Mouse (Mus musculus) adrenal gland, adult (tissue): ENCODE measurements at regions not wholly inside any gene's neighbourhood (a gene's known extent, or its start where the extent isn't known, plus 50 kb on each side); places are given as distances from the start of the nearest gene placed in this dataset.

ENCODE experiments used
- DNase-seq, 2 experiments: peaks; one replicate each; pipeline ENCODE4 v3.0.0; 2022 to 2023; ENCODE audit warnings: low spot score in 1 of 2; ENCODE audit not compliant: inconsistent age in 2 of 2

DNA sequence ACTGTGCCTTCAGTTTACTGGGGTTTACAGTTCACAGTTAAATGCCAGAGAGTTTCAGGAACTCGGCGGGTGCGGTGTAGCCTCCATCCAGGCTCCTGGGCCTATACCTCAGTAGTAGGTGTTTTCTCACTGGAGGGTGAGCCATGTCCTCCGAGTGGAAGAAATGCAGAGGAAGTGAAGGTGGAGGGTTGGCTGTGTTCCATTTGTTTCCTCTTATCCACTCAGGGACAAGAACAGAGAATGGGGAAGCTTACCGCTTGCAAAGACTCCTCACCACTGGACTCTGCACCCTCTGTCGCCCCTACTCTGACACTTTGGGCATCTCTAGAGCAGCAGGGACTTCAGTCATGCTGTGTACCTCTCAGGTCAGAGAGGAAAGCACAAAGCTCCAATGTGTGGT is 238.1 kb upstream of the Ccdc122 start:
- no peak for DNase-seq

DNA sequence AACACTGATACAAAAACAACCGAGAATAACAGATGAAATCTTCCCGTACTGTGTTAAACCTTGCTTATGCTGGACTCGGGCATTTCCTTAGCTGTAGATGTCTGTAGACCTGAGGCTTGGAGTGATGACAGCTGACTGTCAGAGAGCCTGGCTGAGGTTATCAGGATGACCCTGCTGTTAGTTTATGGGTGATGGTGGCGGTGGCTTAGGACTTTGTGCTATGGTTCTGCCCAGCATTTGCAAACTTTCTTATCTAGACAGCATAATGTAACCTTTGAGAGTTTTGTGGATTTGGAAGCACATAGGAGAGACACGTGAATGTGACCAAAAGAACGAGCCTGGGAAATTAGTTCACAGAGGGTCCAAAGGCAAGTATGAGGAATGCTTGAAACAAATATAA is 239.1 kb upstream of the Ccdc122 start:
- DNase-seq: no peak

DNA sequence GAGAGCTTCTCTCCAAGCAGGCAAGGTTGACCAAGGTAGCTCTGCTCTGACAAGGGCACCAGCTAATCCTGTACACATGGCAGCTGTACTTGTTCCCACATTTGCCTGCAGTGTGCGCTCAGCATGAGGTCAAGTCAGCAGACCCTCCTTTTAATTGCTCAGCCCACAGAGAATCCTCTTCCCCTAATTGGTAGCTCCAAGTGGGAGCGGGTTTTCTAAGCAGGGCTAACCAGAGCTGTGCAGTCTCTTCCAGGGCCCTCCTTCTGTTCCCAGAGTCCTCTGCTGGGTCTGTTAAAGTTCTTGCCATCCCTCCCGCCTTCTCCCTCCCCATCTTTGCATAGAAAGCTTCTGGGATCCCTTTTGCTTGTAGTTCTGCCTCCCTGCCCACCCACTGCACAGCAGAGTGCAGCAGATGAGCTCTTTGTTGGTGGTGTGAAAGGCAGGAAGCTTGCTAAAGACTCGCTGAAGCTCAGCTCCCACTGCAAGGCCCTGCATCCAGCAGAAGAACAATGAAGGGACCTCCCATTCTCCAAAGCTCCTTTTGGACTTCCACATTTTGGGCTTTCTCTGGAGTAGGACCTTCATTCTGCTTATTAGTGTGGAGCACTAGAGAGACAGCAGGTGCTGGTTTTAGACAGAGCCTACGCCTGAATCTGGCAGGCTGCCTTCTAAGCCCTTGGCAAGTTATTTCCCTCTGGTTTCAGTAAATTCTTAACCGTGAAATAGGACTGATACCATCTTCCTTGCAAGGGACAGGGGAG is 235.3 kb upstream of the Serp2 start:
- DNase-seq: no peak

DNA sequence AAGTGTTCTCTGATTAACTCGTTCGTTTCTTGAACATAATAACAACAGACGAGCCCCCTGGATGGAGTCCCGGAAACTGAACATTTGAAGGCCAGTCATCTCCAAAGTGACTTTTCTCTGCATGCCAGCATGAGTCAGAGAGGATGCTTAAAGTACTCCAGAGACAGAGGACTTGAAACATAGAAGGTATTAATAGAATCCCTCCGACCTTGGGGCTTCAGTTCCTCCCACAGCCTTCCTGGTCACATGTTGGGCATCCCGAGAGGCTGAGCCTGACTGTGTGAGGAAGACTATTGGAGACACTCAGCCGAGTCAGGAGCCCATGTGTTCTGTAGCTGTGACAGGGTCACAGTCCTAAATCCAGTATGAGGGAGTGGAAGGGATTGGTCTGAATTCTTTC is 232.7 kb upstream of the Serp2 start:
- DNase-seq: peak; percentile 58 to 74

DNA sequence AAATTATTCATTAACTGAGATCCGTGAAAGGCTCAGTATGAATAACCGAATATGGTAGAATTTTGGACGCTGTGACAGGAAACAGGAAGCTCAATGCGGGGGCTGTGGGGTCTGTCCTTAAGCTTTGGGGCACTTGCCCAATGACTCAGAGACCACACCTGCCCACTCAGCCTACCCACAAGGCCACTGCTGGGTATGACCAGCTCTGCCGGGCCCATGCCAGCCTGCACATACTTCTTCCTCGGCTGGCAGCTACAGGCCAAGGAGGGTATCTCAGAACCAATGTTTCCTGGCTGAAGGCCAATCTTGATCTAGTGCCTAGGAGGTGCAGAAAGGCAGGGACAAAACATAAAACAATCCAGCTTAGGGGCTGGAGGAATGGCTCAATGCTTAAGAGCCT is 230.9 kb upstream of the Serp2 start:
- DNase-seq: peak; percentile 61 to 73

DNA sequence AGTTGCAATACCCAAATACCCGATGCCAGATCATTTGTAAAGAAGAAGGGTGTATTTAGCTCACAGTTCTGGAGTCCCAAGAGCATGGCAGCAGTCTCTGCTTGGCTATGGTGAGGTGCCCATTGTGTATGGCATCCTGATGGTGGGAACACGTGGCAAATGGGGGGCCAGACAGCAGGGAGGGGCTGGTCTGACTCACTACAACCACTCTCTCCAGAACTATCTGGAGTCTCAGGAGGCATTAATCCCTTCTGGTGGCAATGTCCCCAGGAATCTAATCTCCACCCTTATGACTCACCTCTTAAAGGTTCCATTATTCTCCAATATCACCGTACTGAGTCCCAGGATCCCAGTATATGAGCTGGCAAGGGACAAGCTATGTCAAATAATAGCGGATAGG is 229.5 kb upstream of the Serp2 start:
- DNase-seq: no peak

DNA sequence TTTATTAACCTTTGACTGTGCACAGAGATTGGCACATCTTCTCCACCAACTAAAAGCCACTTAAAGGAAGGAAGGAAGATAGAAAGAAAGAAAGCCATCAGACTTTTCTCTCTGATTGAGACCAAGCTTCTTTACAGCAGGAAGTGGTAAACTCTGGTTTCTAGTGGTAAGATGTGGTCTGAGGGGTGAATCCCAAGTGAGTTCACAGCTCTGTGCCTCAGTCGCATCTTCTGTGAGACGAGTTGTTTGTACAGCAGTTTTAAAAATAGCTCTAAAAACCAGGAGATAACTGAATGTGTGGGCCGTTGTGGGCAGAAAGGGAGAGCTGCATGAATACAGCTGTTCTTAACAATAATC is 224.8 kb upstream of the Serp2 start:
- DNase-seq: no peak

DNA sequence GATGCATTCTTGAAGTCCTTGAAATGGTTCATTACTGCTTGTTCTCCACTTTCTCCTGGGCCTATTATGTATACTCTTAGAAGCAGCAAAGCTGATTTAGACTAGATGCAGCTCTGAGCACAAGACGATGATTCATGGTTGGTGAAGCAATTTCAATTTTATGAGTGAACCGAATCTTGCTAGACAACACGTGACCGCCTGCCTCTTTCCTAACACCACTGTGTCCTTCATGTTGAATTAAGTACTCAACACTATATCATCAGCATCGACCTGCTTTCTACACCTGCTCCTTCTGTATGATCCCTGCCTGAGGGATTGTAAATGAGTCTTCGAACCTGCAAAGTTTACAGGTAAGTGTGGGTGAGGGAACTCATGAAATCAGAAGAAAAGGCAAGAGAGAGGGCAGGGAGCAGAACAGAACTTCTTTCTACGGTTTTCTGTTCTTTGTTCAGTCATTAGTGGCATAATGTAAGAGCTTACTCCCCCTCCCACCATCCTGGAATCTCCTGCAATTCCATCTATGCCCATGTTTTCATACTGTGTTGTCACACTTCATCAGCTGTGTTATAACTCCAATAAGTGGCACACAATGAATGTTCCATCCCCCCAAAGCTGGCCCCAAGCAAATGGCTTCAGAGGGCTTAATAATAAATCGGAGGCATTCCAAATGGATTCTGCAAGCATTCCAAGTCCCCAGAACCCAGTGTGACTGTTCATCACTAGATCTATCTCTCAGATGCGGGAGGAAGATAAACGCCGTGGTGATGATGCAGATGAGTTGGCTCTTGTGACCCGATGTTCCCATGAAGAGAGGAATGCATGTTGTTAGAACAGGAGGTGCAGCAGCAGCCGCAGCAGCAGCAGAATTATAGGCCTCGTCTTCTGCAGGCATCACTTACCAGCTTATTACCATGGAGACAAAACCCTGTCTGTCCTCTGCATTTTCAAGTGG is 224.2 kb upstream of the Serp2 start:
- DNase-seq: peak; percentile 67 to 85

DNA sequence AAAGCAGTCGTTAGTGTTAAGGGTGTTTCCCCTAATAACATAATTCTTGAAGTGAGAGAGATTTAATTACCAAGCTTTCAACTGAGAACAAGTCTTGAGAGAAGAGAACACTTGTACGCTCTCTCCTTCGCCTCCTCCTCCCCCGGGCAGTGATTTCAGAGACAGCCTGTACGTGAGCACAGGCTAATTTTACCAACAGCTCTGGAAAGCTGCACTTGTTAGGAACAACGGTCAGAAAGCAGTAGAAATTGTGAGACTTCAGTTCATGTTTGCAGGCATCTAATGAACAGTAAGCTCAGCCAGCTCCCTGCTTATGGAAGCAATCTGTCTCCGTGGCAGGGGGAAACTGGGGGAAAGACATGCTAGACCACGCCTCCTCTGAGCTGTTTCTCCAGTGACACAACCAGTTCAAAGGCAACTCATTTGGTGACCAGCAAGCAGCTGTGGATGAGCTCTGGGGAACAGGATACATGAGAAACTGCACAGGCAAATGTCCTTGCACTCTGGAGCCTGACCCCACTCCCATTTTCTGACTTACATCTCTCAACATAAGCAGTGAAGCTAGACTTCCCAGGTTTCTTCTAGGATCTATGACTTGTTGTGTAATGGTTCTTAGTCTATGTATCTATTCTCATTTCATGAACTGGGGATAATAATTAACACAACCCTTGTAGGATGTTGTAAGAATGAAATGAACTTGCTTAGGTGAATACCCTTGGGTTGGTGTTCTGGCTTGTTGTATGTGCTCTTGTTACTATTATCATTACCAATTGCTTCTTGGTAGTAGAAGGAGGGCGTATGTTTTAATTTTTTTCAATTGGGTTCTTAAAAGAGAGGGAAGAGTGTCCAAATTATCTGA is 222.1 kb upstream of the Serp2 start:
- peak; percentile 52 to 79 for DNase-seq

DNA sequence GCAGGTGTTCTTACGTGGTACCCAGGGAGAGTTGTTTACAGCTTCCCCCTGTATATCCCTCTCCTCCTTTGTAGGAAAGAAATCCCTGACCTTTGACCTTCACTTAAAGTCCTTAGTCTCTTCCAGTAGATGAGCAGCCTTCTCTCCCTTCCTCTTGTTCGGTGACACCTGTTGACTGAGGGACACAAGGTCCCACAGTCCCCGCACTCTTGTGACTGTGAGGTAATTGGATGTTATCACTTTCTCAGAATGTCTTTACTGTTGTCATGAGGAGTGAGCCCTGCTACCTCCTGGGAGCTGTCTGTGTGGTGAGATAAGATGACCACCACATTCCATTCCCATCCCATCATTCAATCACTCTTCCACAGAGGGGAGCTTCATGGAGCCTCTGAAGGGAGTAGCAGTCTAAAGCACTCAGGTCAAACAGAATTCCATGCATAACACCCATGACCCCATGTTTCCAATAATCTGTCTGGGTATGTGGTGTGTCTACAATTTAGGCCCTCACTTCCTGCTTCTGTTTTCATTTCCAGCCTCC is 218.8 kb upstream of the Serp2 start:
- DNase-seq: no peak

DNA sequence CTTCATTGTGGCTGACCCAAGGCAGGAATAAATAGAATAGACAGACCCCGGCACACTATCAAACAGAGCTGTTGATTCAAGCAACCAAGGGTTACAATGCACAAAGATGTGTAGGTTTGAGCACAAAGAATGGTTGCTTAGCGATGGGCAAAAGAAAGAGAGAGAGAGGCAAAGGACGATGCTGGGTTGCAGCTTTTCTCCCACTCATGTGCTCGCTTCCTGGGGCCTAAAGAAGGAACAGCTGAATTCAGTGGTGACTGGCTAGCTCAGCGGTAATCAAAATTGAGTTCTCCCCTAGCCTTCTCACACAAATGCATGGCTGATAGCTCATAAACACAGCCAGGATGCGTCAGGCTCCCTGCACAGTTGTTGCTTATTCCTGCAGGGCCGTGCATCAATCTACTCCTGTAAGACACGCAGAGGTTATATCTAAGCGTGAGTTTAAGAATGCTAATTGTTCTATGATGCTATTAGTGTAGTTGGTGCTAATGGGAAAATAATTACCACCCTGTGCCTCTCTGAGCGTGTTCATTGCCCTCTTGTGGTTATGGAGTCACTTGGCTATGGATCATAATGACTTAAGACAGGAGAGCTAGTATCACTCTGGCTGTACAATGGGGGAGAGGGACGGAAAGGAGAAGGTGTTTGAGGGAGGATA is 216.2 kb upstream of the Serp2 start:
- no peak for DNase-seq

DNA sequence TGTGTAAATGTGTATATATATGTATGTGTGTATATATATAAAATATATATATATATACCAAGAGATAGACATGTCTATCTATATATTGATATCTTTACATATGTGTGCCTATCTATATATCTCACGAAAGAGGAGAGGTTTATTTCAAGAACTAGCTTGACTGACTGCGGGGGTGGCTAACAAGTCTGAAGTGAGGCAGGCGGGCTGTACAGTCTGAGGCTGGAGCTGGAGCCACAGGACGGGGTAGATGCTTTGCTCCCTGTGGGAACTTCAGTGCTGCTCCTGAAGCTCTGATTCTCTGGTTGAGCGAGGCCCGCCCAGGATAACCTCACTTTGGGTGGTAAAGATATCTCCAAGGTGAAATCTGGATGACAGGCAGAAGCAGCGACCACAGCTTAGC is 213.4 kb upstream of the Serp2 start:
- no peak for DNase-seq

DNA sequence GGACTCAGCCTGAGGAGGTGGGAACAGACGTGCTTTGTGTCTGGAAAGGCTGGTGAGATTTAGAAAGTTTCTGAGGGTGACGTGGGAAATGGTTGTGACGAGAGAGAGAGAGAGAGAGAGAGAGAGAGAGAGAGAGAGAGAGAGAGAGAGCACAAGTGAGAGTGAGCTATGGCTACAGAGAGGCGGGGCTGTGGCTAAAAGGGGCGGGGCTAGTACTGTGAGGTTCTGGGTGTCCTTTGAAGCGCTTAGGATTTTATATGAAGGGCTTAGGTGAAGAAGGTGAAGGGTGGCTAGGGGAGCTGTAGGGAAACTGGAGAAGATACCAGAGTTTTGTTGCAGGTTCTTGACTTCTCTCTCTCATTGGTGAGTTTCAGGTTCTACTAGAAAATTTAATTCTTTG is 210.6 kb upstream of the Serp2 start:
- no peak for DNase-seq

DNA sequence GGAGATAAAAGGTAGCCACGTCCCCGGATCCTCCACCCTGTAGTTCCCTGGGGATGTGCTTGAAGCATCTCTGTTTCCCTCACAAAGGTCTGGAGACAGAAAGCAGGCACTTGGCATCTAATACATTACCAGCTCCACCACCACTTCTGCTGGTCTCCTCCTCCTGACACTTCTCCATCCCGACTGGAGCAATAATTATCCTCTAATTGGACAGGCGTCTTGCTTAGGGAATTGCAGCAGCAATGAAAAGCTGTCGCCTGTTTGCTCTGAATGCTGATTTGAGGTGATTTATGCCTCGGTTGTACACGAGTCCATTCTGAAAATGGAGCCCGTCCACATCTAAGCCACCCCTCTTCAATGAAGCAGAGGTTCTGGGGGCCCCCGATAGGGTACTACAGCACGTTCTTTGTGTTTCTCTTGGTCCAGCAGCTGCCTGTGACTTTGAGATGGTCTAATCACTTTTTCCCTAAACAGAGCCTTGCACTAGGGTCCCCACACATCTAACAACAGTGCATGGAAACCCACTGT is 209.6 kb upstream of the Serp2 start:
- DNase-seq: no peak

DNA sequence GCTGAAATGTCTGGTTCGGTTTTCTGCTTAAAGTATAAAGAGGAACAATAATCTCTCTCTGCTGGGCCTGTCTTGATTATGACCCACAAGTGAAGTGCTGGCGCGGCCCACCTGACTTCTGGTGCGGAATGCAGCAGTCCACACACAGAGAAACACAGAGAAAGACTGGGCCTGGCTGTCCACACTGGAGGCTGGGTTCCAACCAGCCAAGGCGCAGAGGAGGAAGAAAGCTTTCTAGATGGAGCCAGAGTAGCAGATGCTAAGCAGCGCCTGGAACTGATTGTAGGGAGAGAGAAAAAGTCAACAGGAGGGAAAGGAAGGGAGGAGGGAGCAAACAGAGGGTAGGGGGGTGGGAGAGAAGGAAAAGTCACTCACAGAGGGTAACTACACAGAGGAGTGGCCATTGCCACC is 208.4 kb upstream of the Serp2 start:
- no peak for DNase-seq

DNA sequence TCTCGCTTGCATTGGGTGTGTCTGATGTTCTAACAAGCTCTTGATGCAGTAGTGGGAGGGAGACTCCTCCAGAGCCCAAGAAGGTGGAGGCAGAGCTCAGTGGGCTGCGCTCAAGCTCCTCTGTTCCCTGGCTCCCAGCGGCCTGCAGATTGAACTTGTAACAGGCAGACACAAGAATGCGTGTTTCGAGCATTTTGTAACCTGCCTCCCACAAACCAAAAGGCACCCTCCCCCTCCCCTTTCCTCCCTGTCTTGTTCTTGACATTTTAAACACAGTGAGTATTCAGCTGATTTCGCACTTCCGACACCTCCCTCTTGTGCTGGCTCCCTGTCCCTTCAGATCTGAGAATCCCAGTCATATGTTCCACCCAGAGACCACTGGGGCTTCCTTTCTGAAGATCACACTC is 207.7 kb upstream of the Serp2 start:
- DNase-seq: peak; percentile 36 to 71

DNA sequence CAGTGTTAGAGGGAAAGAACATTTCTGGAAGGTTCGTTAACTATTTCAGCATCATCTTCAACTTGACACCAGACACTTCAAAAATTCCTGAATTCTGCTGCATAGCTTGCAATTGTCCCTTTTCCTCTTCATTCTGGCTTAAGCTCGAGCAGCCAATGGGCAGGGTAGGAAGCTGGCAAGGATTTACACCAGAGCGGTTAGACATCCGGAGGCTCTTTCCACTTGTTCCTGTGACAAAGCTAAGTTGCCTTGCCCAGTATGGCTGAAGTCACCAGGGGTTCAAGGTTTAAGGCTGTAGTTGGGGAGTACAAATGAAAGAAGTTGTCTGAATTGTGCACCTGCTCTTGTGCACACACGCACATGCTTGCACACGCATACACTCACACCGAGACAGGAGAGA is 206.8 kb upstream of the Serp2 start:
- DNase-seq: no peak

DNA sequence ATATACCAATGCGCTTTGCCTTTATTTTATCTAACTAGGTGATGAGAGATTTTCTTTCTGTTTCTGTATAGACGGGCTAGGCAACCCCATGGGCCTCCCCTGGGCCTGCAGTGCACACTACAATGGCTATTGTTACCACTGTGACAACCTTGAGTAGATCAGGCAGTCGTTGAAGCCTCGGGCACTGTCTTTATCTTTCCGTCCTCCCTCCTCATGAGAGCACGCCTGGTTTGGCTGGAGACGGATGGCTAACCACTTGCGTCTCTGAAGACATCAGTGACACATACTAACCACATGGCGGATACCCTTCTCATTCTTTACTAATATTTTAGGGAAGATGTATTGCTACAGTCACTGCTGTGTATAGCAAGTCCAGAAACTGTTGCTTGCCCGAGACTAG is 206.1 kb upstream of the Serp2 start:
- DNase-seq: no peak

DNA sequence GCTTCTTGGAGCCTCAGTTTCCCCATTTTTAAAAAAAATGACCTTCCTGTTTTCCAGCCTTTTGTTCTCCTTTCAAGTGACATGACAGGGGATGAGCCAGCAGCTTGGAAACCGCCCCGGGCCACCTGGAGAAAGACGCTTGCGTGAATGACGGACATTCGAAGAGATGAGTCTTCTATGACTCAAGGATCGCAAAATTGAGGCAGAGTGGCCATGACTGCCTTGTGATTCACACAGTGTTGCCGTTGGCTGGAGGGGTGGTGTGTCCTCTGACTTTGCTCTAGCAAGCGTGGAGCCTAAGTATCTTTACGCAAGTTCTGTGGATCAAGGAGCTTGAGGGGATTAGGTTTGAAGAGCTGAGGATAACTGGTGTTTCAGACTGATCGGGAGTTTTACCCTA is 205.0 kb upstream of the Serp2 start:
- peak; percentile 26 to 79 for DNase-seq

DNA sequence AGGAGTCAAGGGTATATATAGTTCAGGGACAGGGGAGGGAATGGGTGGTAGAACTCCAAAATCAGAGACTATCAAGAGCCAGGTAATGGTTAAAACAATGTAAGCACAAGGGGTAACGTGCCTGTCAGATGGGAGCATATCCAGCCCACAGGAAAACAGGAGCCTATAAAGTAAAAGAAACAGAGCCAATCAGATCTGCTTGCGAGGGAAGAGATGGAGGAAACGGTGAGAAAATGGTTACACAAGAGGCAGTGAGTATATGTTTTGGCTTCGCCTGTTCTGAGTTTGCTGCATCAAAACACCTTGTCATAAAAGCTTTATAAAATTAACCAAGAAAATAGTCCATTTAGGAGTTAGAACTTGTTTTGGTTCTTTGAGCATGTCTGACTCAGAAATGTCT is 204.6 kb upstream of the Serp2 start:
- no peak for DNase-seq
